Mouse (Mus musculus) stomach, postnatal 0 days (tissue): ENCODE results near the gene Uvrag.

Experiments used
- CTCF ChIP-seq: IDR thresholded peaks from 2 replicates; pipeline ENCODE4 v1.5.1; 2016; ENCODE audit warnings: antibody characterized with exemption, low read depth, mild to moderate bottlenecking, moderate library complexity
- EP300 ChIP-seq: optimal IDR thresholded peaks from 2 replicates; pipeline ENCODE3; 2016; ENCODE audit warnings: antibody characterized with exemption

DNA sequence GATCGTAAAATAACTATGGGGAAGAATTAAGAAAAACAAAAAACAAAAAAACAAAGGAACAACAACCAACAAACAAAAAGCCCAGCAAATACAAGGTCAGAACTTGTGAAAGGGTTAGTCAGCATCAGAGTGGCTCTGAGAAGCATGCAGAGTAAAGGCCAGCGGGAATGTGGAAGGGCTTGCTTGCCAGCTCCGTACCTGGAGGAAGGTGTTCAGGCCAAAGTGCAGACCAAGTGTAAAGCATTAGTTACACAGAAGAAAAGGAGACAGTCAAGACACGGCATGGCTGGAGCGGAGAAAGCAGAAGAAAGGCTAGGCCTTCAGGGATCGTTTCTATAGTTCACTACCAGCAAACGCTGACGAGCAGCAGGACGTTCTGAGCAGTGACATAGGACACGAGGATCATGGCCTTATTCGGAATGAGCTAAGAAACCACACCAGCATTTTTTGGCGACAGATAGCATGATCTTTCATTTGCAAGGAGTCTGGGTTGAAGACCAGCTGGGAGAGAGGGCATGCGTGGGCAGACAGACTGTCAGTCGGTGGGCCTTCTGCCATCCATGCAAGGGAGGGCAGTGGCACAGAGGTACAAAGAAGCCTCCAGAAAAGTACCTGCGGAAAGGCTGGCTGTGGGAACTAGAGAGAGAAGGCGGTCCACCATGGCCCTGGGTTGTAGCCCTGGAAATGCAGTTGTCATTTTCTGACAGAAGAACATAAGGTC is 26.8 kb downstream of the Uvrag start:
- no peak for TF ChIP-seq CTCF
- no peak for TF ChIP-seq EP300
